Mouse (Mus musculus) large intestine, adult 2 months (tissue): Measurements from ENCODE around the gene Ankrd23. TPM values are rescaled to one million over a fixed set of nuclear protein-coding genes. Genes with fewer than 3 reads are reported as not detected.
A peak's percentile ranks its signal among the peaks of the same experiment; 100 is the strongest.

Experiments used
- DNase-seq: peaks from one replicate; pipeline ENCODE4 v3.0.0-alpha.2; 2012; ENCODE audit warnings: low read depth, low spot score
- WGBS: fragments of 180-500 bp; shearing (Covaris S2); methylation state at CpG from one replicate; pipeline ENCODE4 v1.1.7; 2018; 5-methylcytosine and 5-hydroxymethylcytosine counted together
- polyA plus RNA-seq: library from polyadenylated mRNA; depleted of rRNA; stranded (reverse); fragments of >200 nt; gene quantifications from 2 replicates; pipeline ENCODE4 v1.2.3, GENCODE M21; 2012

Ankrd23 gene
- polyA plus RNA-seq, 1 experiment, result 6.5 TPM

DNA sequence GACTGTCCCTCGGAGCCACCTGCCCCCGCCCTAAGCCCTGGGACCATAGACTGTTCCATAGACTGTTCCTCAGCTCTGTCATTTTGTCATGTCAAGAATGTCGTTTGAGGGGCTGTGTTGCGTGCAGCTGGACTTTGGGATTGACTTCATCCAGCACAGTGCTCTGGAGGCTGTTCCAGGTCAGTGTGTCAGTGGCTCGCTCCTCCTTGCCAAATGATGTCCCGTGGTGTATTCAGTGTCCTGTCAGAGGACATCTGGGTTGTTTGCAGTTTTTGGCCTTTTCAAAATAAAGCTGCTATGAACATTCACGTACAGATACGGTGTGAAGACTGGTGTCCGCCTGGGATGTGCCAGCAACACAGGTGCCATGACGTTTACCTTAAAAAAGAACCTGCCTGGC is 9.8 kb downstream of the Ankrd23 start:
- WGBS, result 85% methylated on average over 10 of the region's 10 CpGs
- no peak for DNase-seq

- 75% methylated on average over 12 of the region's 12 CpGs for WGBS
- DNase-seq, result no peak
Measured at GRCm38 (mm10) chr1:36525774-36526173, 10.9 kb downstream of the Ankrd23 start.

DNA sequence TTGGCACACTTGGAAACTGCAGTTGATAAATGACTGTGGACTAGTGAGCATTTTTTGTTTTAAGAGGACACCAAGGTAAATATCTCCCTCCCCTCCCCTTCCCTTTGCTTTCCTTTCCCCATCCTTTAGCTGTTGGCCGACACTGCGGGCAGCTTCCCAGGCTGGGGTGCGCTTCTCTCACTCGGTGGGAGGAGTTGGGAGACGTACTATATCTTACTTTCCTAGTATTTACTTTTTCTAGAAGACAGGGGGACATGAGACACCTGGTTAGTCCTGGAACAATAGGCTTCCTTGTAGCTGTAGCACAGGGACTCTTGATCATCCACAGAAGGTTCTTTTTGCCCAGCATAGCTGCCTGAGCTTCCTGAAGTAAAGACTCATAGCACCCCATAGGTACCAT is 12.6 kb downstream of the Ankrd23 start:
- WGBS, result 51% methylated on average over 5 of the region's 5 CpGs
- DNase-seq, result no peak

- 34% methylated on average over 9 of the region's 9 CpGs for WGBS
- no peak for DNase-seq
Measured at GRCm38 (mm10) chr1:36523332-36524013, 13.2 kb downstream of the Ankrd23 start.

DNA sequence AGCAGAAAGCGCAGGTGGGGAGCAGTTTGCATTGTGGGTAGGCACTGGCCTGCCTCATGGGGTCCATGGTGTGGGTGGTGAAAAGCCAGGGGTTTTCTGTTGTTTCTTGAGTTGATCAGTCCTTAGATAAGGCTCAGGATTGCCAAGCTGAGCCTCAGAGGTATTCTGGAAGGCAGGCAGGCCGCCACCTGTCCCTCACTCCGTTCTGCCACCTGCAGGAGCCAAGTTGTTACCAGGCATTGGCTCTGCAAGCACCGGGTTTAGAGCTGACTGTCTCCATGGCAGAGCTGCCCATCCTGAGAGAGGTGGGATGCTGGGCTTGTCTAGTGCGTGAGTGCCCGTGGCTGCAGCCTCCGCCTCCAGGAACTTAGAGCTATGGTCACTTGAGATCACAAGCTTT is 14.5 kb downstream of the Ankrd23 start:
- 94% methylated on average over 7 of the region's 7 CpGs for WGBS

DNA sequence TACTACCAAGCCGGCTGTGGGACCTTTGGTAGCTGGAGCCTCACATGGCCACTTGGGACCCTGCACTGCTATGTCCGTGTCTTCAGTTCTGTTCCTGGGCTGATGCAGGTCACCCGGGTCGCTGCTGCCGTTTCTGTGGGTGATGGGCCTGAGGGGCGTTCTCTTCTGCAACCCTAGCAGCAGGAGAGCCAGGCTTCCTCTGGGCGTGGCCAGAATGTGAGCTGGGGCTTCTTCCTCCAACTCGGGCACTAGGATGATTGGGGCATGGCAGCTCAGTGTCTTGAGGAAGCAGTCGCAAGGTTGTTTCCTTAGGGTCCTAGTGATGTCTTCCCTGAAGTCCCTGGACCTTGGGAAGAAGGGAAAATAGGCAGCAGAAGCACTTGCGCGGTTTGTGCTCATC is 17.1 kb downstream of the Ankrd23 start:
- 74% methylated on average over 11 of the region's 11 CpGs for WGBS
- DNase-seq, result no peak

More for the DNA sequence above, 14.5 kb downstream of the Ankrd23 start:
- DNase-seq, result no peak

DNA sequence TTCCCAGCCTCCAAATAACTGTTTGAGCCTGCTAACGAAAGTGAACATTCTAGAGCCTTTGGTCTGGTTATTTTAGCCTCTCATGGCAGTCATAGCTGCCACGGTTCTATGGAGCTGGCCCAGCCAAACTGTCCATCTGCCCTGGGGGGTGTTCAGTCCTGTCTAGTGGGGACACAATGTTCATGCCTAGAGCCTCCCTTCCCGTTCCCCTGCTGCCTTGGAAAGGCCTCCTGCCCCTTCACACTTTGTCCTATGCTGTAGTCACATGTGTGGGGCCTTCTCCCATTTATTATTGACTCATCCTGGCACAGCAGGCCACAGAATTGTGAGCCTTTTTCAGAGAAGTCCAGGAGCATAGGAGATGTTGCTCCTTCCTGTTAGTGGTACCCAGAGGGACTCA is 18.4 kb downstream of the Ankrd23 start:
- WGBS, result 74% methylated on average over 3 of the region's 3 CpGs
- no peak for DNase-seq

DNA sequence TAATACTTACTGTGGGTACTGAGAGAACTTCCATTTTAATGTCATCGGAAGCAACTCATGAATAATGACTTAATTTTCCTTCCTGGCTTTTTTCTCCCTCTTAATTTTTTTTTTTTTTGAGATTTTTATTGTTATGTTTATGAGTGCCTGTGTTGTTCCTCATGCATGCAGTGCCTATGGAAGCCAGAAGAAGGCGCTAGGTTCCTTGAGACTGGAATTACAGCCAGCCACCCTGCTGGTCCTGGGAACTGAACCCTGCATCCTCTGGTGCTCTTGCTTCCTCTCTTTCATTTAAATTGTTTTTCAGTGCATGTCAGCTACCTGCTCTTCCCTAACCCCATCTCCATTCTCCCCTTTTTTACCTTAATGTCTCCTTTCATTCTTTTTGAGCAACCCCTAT is 23.0 kb downstream of the Ankrd23 start:
- no peak for DNase-seq
- WGBS, result 71% methylated on average over 2 of the region's 2 CpGs

DNA sequence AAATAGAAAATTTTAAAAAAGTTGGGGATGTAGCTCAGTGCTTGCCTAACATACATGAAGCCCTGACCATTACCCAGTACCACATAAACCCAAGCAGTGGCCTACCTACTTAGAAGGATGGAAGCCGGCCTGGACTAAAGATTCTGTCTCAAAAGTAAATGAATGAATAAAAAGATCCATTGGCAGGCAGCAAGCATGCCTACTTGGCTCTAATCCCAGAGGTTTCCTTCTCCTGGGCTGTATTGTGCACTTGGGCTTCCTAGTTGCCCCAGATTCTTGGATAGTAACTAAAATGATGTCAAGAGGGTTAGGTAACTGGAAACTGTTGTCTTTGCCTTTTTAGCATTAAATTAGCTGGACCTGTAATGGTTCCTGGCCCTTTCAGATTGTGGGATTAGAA is 23.4 kb downstream of the Ankrd23 start:
- DNase-seq, result no peak
- 9% methylated on average over 1 of the region's 1 CpGs for WGBS

GRCm38 (mm10) chr1:36512966-36513280 is 23.8 kb downstream of the Ankrd23 start:
- no peak for DNase-seq
- WGBS, result 3% methylated on average over 16 of the region's 16 CpGs

DNA sequence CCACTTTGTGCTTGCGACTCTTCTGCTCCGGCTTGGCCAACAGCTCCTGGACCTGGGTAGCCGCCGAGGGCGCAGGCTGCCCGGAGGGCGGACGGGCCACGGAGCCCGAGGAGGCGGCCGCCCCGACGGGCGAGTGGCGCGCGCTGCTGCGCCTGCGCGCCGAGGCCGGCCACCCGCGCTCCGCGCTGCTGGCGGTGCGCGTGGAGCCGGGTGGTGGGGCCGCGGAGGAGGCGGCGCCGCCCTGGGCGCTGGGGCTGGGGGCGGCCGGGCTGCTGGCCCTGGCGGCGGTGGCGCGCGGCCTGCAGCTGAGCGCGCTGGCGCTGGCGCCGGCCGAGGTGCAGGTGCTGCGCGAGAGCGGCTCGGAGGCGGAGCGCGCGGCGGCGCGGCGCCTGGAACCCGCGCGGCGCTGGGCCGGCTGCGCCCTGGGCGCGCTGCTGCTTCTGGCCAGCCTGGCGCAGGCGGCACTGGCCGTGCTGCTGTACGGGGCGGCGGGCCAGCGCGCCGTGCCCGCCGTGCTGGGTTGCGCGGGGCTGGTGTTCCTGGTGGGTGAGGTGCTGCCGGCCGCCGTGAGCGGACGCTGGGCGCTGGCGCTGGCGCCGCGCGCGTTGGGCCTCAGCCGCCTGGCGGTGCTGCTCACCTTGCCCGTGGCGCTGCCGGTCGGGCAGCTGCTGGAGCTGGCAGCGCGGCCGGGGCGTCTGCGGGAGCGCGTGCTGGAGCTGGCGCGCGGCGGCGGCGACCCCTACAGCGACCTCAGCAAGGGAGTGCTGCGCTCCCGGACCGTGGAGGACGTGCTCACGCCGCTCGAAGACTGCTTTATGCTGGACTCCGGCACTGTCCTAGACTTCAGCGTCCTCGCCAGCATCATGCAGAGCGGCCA is 24.4 kb downstream of the Ankrd23 start:
- 3% methylated on average over 123 of the region's 126 CpGs for WGBS
- DNase-seq, result no peak

DNA sequence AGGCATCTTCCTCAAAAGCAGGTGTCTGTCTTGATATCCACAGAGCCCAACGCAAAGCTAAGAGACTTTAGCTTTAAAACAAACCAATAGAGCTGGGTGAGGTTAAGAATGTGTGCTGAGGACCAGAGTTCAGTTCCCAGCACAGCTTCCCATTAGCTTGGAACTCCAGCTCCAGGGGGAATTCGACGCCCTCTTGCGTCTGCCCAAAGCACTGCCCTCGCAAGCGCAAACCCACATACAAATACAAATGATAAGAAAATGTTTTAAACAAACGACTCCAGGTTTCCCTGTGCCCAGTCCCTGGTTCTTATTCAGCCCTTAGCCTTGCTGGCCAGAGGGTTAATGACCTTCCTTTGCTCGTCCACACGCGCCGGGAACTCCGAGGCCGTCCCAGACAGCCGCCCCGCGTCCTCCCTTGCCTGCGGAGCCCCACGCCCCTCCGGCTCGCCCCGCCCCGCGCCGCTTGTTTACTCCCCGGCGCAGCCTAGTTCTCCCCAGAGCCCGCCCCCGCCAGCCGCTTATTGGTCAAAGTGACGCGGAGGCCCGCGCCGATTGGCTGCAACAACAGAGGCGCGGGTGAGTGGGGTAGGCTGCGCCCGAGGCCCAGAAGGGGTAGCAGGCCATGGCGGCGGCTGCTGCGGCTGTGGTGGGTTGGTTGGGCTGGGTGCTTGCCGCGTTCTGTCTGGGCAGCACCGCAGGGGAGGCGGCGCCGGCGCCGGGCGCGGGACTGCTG is 25.2 kb downstream of the Ankrd23 start, which contains the start of gene Cnnm3:
Gene Cnnm3, plus strand, starts transcription at position 579 of the 733 bp plus-strand sequence.
- DNase-seq, result peak; percentile 96
- WGBS, result 2% methylated on average over 51 of the region's 51 CpGs

DNA sequence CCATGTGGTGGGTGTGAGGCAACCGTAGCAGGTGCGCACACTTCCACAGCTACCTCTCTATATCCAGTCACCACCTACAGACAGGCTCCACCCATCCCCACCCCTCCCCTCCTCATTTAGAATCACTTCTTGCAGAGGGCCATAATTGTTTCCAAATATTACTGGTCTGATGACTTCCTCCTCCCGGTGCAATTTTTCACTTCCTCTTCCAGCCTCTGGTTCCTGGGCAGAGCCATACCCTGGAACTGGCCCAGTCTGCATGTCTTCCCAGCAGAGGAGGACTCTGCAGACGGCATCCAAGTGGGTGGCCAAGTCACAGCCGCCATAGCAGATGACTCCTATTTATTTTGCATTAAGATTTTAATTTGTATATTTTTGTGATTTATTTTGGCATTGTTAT is 28.4 kb downstream of the Ankrd23 start:
- DNase-seq, result no peak
- WGBS, result 51% methylated on average over 5 of the region's 5 CpGs

- DNase-seq, result no peak
- 4% methylated on average over 3 of the region's 3 CpGs for WGBS
Measured at GRCm38 (mm10) chr1:36501261-36501660, 35.4 kb downstream of the Ankrd23 start.

GRCm38 (mm10) chr1:36497312-36497711 is 39.4 kb downstream of the Ankrd23 start:
- WGBS, result 81% methylated on average over 2 of the region's 2 CpGs
- no peak for DNase-seq

GRCm38 (mm10) chr1:36496719-36497118 is 40.0 kb downstream of the Ankrd23 start:
- DNase-seq, result no peak

DNA sequence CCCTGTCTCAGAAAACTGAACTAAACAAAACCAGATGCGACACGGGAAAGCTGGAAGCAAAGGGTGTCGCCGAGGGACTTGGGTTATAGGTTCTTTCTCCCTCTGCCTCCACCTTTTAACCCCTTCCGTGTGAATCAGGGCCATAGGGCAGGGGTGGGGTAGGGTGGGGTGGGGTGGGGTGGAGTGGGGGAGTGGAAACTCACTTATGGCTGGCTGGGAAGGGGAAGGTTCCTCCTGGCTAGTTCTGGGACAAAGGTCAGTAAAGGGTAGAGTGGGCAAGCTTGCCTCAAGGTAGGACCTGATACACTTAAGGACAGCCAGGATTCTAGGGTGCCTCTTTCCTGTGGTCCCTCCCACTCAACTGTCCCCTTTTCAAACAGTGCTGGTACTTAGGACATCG is 43.4 kb downstream of the Ankrd23 start:
- DNase-seq, result no peak
- WGBS, result 32% methylated on average over 6 of the region's 6 CpGs

More at GRCm38 (mm10) chr1:36496719-36497118, 40.0 kb downstream of the Ankrd23 start:
- 25% methylated on average over 2 of the region's 2 CpGs for WGBS

- WGBS, result 13% methylated on average over 9 of the region's 9 CpGs
- DNase-seq, result no peak
Measured at GRCm38 (mm10) chr1:36492416-36493139, 44.1 kb downstream of the Ankrd23 start.

- WGBS, result 75% methylated on average over 6 of the region's 6 CpGs
- DNase-seq, result no peak
Measured at GRCm38 (mm10) chr1:36489661-36490060, 47.0 kb downstream of the Ankrd23 start.

- DNase-seq, result no peak
- 91% methylated on average over 9 of the region's 9 CpGs for WGBS
Measured at GRCm38 (mm10) chr1:36487111-36487510, 49.6 kb downstream of the Ankrd23 start.
